Mouse (Mus musculus): ENCODE results near the gene Fam219b. TPM values are rescaled to one million over a fixed set of nuclear protein-coding genes. Genes with fewer than 3 reads are reported as not detected.

Gene Fam219b
- polyA plus RNA-seq, 1 experiment = 6.2 TPM

DNA sequence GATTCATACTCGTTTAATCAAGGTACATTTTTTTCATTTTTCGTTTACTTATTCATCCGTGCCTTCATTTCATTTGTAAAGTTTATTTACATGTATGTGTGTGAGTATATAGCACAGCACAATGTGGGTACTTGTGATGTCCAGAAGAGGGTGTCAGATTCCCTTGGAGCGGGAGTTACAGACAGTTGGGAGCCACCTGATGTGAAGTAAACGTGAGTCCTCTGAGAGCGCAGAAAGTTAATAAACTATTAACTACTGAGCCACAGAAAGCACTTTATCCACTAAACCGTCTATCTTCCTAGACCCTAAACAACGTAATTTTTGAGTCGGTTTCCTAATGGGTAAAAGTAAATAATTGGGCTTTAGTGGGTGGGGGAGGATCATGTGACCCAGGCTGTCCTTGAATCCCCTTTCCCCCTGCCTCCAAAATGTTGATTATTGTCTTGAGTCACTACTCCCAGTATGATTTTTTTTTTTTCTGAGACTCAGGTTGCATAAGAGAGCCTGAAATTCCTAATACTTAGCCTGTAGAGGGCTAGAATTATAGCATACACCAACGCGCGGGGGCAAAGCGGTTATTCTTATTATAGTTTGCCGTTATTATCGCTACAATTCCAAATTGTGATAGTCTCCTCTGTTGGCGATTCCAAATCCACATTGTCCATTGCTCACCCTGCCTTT lies 16.8 kb upstream of the Fam219b start:
- H3K4me3 ChIP-seq (ENCODE audit: insufficient read depth, low read depth, low read length) = peak overlapping the region; percentile 69
- peak overlapping the region; percentile 93 for H3K27ac ChIP-seq (replicated peaks; ENCODE audit: low read depth, low read length)
- H3K4me1 ChIP-seq (ENCODE audit: control insufficient read depth, insufficient read depth, insufficient read length, low read length) = peaks cover 4% of the 10 kb centered on the region; the same call in 1 of the 2 replicates

DNA sequence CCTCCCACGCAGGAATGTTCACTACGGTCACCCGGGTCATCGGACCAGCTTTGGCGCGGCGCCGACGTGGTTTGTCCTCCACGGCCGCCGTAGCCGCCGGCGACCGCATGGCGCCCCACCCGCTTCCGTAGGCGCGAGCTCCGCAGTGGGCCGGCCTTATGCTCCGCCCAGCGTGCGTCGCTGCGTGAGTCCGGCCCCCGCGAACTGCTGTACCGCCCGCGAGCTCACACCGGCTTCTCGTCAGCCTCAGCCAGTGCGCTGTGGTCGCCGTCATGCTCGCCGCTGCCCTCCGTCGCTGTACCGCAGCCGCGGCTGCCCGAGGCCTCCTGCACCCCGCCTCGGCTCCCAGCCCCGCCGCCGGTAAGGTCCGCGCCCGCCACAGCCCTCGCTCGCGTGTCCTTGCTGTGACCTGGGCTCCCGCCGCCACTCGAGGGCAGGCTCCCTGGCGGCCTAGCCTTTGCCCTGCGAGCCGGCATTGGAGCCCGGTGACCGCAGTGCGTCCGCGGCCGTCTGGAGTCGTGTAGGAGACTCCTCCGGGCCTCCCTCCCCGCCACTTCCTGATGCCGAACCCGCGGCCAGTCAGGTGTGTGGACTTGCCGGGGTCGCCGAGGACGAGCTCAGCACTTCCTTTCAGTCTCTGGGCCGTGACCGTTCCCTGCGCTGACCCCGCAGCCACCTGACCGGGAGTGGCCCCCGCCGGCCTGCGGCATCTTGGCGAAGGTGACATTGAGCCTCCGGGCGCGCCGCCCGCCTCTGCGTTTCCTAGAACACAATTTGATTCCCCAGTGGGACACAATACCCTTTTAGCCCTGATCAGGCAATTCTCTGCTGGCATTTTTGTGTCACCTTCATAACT lies 16.0 kb upstream of the Fam219b start, which contains the start of gene Cox5a:
Gene Cox5a, plus strand, starts transcription at position 219 of the 856 bp plus-strand sequence.
- H3K4me3 ChIP-seq (ENCODE audit: insufficient read depth, low read depth, low read length) = peak within 1 kb of the TSS; percentile 98
- H3K27ac ChIP-seq (replicated peaks; ENCODE audit: low read depth, low read length) = peak within 1 kb of the TSS; percentile 99
- H3K4me1 ChIP-seq (ENCODE audit: control insufficient read depth, insufficient read depth, insufficient read length, low read length) = peaks cover 4% of the 10 kb centered on the region; the same call in 1 of the 2 replicates

DNA sequence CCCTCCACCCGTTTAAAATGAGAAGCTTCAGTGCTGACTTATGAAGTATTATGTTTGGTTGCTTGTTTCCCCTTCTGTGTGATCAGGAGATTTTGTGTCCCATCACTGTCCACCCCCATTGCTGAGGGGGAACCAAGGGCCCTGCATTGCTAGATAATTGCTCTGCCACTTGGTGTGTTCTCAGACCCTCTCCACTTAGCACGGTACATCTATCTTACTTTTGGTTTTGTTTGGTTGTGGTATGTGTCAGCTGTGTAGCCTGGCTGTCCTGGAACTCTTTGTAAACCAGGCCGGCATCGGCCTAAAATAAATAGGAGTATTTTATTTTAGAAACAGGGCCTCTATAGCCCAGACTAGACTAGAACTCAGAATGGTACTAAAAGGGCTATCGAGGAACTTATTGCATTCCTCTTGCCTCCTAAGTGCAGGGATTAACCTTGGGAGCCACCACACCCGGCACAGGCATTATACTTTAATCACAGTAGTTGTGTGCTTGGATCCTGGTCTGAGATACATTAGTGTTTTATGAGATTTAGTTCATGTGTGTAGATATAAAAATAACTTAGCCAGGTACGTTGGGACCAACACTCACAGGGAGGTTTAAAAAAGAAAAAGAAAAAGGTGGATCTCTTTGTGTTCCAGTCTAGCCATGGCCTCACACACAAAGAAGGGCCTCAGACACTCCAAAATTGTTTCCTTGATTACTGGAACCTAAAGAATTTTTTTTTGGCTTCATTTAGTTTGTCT lies 15.0 kb upstream of the Fam219b start:
- Histone ChIP-seq H3K27ac (replicated peaks; ENCODE audit: low read depth, low read length) (peak overlapping the region; percentile 99), H3K4me3 (ENCODE audit: insufficient read depth, low read depth, low read length) (peak overlapping the region; percentile 98), H3K4me1 (ENCODE audit: control insufficient read depth, insufficient read depth, insufficient read length, low read length) (peaks cover 7% of the 10 kb centered on the region)

DNA sequence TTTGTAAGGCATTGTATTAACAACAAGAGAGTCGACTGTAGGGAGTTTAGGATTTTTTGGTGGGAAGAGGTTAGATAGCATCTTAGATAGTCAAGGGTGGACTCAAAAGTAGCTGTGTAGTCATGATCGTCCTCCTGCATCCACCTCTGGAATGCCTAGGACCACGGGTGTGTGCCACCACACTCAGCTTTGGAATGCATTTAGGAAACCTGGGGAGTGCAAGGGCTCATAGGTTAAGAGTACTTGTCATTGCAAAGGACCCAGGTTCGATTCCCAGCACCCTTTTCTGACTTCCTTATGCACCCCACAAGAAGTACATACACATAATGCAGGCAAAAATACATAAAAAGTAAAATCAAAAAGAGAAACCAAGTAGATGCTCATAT lies 14.5 kb upstream of the Fam219b start:
- Histone ChIP-seq H3K27ac (replicated peaks; ENCODE audit: low read depth, low read length) (no peak overlapping the region), H3K4me3 (ENCODE audit: insufficient read depth, low read depth, low read length) (peak overlapping the region; percentile 98), H3K4me1 (ENCODE audit: control insufficient read depth, insufficient read depth, insufficient read length, low read length) (peaks cover 7% of the 10 kb centered on the region)

DNA sequence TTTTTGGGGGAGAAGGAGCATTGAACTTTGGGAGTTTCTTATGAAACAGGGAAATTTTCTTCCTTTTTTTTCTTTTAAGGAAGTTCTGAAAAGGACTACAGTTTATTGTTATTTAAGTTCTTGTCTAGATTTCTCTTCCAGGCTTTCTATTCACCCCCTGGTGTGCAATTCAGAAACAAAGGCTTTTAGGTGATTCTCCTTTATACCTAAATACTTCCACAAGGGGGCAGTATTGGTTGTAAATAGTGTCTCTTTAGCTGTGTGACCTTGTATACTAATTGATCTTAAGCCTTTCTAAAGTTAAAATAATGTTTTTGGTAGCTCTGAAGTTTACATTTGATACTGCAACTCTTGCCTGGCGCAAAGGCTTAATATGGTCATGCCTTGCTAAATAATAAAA lies 13.6 kb upstream of the Fam219b start:
- Histone ChIP-seq H3K4me3 (ENCODE audit: insufficient read depth, low read depth, low read length) (no peak overlapping the region), H3K27ac (replicated peaks; ENCODE audit: low read depth, low read length) (no peak overlapping the region), H3K4me1 (ENCODE audit: control insufficient read depth, insufficient read depth, insufficient read length, low read length) (peaks cover 7% of the 10 kb centered on the region)

DNA sequence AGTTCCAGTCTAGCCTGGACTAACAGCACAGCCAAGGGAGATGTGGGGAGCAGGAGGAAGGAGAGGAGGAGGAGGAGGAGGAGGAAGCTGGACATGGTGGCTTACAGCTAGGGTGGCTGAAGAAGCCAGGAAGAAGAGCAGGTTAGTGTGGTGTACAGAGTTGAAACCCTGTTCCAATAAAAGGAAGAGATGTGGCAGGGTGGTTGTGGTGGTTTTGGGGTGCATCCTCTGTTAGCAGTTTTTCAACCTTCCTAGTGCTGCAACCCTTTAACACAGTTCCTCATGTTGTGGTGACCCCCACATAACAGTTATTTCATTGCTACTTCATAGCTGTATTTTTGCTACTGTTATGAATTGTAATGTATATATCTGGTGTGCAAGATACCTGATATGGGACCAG lies 12.9 kb upstream of the Fam219b start:
- Histone ChIP-seq H3K4me1 (ENCODE audit: control insufficient read depth, insufficient read depth, insufficient read length, low read length) (peaks cover 7% of the 10 kb centered on the region), H3K4me3 (ENCODE audit: insufficient read depth, low read depth, low read length) (peak overlapping the region; percentile 21), H3K27ac (replicated peaks; ENCODE audit: low read depth, low read length) (peak overlapping the region; percentile 12; the same call in 1 of the 2 replicates)

DNA sequence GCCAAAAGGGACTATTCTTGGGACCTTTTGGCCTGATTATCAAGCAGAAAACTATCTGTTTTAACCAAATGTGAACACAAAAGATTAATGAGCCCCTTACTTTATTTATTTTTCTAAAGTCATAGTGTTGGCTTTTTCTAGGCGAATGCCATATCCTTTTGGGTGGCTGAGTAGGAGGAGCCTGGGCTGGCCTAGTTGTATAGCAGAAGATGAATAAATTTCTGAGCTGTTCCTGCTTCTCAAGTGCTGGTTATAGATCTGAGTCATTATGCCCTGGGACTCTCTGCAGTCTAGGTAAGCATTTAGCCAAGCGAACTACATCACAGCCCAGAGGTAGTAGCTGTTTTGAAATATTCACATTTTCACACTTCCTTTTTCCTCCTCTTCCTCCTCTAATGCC lies 11.8 kb upstream of the Fam219b start:
- no peak overlapping the region for H3K4me3 ChIP-seq (ENCODE audit: insufficient read depth, low read depth, low read length)
- H3K4me1 ChIP-seq (ENCODE audit: control insufficient read depth, insufficient read depth, insufficient read length, low read length) = peaks cover 7% of the 10 kb centered on the region
- no peak overlapping the region for H3K27ac ChIP-seq (replicated peaks; ENCODE audit: low read depth, low read length)

DNA sequence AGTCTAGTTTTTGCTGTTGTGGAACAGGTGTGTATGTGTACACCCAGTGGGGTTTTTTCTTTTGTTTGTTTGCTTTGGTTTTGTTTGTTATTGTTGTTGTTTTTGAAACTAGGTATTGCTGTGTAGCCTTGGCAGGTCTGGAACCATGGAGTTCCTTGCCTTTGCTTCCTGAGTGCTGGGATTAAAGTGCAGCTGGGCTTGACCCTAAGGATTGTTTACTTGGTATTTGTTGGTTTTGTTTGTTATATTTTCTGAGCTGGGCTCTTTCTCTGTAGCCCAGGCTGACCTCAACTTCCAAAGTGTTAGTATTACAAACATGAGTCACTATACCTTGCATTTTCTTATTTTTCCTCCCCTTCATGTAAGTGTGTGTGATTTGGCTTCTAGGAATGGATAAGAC lies 10.9 kb upstream of the Fam219b start:
- H3K27ac ChIP-seq (replicated peaks; ENCODE audit: low read depth, low read length) = no peak overlapping the region
- no peak overlapping the region for H3K4me3 ChIP-seq (ENCODE audit: insufficient read depth, low read depth, low read length)
- H3K4me1 ChIP-seq (ENCODE audit: control insufficient read depth, insufficient read depth, insufficient read length, low read length) = peaks cover 7% of the 10 kb centered on the region

DNA sequence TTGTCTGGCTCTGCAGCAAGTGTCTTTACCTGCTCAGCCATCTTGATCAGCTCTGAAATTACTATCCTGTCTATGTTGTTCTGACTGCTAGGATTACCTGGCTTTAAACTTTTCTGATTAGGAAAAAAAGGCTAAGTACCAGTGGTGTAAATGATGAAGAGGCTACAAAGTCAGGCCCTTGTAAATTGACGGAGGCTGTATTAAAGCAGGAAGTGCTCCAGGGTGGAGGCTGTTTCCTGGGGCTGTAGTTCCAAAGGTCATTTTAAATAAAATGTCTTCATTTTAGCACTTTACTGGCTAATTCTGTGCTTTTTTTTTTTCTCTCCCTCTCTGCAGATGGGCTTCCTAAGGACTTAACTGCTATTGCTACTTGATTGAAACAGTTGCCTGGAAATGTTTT lies 5.4 kb upstream of the Fam219b start:
- no peak overlapping the region for H3K4me3 ChIP-seq (ENCODE audit: insufficient read depth, low read depth, low read length)
- peak overlapping the region; percentile 94 for H3K27ac ChIP-seq (replicated peaks; ENCODE audit: low read depth, low read length)
- H3K4me1 ChIP-seq (ENCODE audit: control insufficient read depth, insufficient read depth, insufficient read length, low read length) = peaks cover 11% of the 10 kb centered on the region

DNA sequence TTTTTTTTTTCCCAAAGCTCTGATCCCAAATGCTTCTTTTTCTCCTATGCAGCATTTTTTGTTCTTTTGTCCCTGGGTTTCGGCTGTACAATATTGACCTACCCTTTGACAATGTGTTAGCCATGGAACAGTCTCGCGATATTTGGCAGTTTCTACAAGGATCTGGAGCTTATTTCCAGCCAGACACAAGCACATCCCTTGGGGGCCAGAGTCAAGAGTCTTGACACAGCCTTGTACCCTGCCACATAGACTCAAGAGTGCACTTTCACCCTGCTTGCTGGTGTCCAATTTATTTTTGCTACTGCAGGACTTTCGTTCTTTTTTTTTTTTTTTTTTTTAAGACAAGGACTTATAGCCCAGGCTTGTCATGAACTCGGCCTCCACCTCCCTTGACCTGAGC lies 966 bp upstream of the Fam219b start:
- H3K4me3 ChIP-seq (ENCODE audit: insufficient read depth, low read depth, low read length) = peak overlapping the region; percentile 93
- H3K4me1 ChIP-seq (ENCODE audit: control insufficient read depth, insufficient read depth, insufficient read length, low read length) = peaks cover 11% of the 10 kb centered on the region; the same call in 1 of the 2 replicates
- peak overlapping the region; percentile 92 for H3K27ac ChIP-seq (replicated peaks; ENCODE audit: low read depth, low read length)

DNA sequence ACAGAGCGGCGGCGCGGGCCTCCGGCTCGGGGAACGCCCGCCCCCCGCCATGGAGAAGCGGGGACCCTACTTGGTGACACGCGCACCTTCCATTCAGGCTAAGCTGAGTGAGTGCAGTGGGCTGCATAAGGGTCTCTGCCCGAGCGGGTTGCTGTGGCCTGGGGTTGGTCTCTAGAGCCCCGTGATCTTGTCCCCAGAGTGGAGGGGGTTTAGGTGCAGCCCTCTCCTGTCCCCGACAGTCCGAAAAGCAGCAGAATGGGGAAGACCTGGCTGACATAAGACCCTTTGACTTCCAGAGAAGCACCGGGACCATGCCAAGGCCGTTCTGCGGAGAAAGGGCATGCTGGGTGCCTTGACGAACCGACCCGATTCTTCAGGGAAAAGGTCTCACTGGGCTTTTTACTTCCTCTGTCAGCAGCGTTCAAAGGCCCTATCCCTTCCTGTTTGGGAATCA lies 427 bp downstream of the Fam219b start:
- Histone ChIP-seq H3K4me1 (ENCODE audit: control insufficient read depth, insufficient read depth, insufficient read length, low read length) (peaks cover 5% of the 10 kb centered on the region; the same call in 1 of the 2 replicates), H3K4me3 (ENCODE audit: insufficient read depth, low read depth, low read length) (peak overlapping the region; percentile 93), H3K27ac (replicated peaks; ENCODE audit: low read depth, low read length) (peak overlapping the region; percentile 92)

DNA sequence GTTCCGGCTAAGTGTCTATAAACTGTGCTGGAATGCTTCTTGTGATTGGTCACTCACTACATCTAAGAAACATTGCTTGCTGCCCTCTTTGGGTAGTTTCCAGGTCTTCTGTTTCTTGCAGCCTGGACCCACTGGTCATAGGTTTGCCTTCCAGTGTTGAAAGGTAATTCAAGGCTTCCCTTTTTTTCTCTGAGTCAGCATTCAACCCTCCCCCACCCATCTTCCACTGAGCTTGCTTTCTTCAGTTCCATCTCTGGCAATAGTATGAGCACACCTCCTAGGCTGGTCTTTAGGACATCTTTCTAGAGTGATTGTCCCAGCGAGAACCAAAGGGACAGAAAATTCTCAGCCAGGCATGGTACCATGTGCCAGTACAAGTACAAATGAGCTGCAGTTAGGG lies 2.2 kb downstream of the Fam219b start:
- Histone ChIP-seq H3K4me1 (ENCODE audit: control insufficient read depth, insufficient read depth, insufficient read length, low read length) (no peaks in the 10 kb centered on the region; the same call in 1 of the 2 replicates), H3K4me3 (ENCODE audit: insufficient read depth, low read depth, low read length) (no peak overlapping the region), H3K27ac (replicated peaks; ENCODE audit: low read depth, low read length) (no peak overlapping the region)

DNA sequence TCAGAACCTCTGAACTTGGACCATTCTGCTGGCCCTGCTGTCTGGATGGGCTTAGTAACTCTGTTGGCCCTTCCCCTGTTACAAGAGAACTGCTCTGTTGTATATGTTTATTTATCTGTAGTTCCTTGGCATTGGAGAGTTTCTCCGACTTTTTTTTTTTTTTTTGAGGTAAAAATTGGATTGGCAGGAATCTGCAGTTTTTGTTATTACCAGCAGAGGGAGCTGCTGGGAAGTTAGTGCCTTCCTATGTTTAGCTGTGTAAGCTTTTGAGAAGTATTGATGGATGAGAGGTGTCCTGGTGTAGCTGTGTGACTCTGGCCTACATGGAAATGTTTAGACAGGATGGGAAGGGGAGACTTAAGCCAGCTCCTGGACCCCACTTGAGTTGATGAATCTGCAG lies 4.0 kb downstream of the Fam219b start:
- no peak overlapping the region for H3K4me3 ChIP-seq (ENCODE audit: insufficient read depth, low read depth, low read length)
- no peak overlapping the region for H3K27ac ChIP-seq (replicated peaks; ENCODE audit: low read depth, low read length)
- no peaks in the 10 kb centered on the region; the same call in 1 of the 2 replicates for H3K4me1 ChIP-seq (ENCODE audit: control insufficient read depth, insufficient read depth, insufficient read length, low read length)

DNA sequence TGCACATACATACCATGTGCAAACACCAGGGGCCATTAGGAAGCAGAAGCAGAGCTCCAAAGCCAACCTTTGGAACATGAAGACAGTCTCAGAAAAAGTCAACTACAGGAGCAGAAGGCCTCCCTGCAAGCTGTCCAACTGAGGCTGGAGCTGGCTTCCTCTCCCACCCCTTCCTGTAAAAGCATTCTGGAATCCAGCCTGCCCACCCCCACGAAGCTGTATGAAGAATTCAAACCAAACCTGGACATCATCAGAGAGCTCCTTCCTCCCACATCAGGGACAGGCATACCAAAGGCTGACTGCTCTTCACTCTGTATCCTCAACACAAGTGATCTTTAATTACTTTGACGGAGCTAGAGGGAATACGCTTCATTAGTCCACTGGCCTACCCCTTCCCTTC lies 6.6 kb downstream of the Fam219b start:
- Histone ChIP-seq H3K4me1 (ENCODE audit: control insufficient read depth, insufficient read depth, insufficient read length, low read length) (no peaks in the 10 kb centered on the region), H3K4me3 (ENCODE audit: insufficient read depth, low read depth, low read length) (no peak overlapping the region), H3K27ac (replicated peaks; ENCODE audit: low read depth, low read length) (no peak overlapping the region)

DNA sequence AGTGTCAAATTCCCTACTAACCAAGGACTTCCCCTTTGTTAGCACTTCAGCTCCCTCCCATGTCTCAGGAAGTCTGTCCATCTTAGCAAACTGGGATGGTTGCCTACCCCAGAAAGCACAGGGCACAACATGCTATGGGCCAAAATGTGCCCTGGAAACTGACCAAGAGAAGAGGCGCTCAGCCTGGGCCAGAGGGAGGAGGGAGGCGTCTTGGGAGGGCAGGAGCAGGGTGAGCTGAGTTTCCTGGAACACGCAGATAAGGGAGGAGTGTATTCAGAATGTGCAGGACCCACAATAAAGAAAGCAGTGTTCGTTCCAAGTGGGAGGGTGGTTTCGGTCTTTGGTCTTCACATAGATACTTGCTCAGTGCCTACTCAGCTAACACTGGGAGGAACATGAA lies 10.0 kb downstream of the Fam219b start:
- H3K27ac ChIP-seq (replicated peaks; ENCODE audit: low read depth, low read length) = no peak overlapping the region
- no peak overlapping the region for H3K4me3 ChIP-seq (ENCODE audit: insufficient read depth, low read depth, low read length)
- peaks cover 5% of the 10 kb centered on the region; the same call in 1 of the 2 replicates for H3K4me1 ChIP-seq (ENCODE audit: control insufficient read depth, insufficient read depth, insufficient read length, low read length)

All from brown adipose tissue, adult 24 weeks (tissue).